Mouse (Mus musculus): ENCODE measurements around the gene Mcm7. TPM values are rescaled to one million over a fixed set of nuclear protein-coding genes. Genes with fewer than 3 reads are reported as not detected.
A peak's percentile ranks its signal among the peaks of the same experiment; 100 is the strongest.

Gene Mcm7
- polyA plus RNA-seq, 1 experiment from 2014 or later, result 233 TPM

DNA sequence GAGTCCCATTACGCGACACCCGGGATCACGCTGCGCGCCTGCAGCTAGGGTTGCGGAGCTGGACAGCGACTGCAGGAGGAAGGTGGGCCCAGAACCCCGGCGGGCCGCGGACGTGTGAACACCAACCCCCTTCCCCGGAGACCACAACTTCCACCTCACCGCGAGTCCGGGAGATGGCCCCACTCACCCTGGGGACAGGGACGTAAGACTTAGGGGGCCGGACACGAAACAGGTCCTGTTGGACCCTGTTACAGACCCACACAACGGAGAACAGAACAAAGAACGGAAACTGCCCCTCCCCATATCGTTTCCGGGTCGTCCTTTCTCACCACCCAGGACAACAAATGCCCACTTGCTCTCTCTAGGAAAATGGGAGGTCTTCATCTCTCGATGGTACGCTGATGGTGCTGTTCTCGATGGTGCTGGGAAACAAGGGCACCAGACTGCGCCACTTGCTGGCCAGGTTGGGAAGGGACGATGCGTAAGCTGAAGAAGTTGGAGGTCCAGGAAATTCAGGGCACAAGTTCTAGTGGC is 16.7 kb downstream of the Mcm7 start, which contains the start of gene Zfp113:
Gene Zfp113 (minus strand): TSS at position 302 of the 534 bp plus-strand sequence.
- WGBS, result under 1% methylated on average over 31 of the region's 31 CpGs
- TF ChIP-seq CTCF (IDR thresholded peaks at IDR 0.05; ENCODE audit: low read depth), result peak; percentile 88
- Histone ChIP-seq H3K27me3 (ENCODE audit: insufficient read depth, low read length) (no peaks in the 10 kb centered on the region), H3K4me2 (peak within 1 kb of the TSS; percentile 66), H3K4me1 (ENCODE audit: insufficient read depth) (no peaks in the 10 kb centered on the region), H3K4me3 (ENCODE audit: low read depth, low read length) (peak within 1 kb of the TSS; percentile 73), H3K27ac (ENCODE audit: low read depth) (peak within 1 kb of the TSS; percentile 88), H3K9ac (peak within 1 kb of the TSS; percentile 81), H3K9me3 (ENCODE audit: low read depth, low read length) (no peaks in the 10 kb centered on the region), H3K36me3 (ENCODE audit: insufficient read depth) (peaks cover 24% of the 10 kb centered on the region)
- DNase-seq (peak; percentile 97), ATAC-seq (ENCODE audit: insufficient read depth) (peak; percentile 97)

DNA sequence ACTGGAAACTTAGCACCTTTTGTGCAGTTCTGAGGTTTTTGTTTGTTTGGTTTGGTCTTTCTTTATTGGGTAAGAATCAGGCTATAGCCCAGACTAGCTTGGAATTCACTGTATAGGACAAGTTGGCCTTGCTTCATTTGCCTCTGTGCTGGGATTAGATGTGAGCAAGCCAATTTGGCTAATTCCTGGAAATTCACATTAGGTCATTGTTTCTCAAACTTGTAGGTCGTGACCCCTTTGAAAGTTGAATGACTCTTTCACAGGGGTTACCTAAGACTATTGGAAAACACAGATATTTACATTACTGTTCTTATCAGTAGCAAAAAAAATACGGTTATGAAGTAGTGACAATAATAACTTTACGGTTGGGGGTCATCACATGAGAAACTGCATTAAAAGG is 17.8 kb downstream of the Mcm7 start:
- Histone ChIP-seq H3K4me3 (ENCODE audit: low read depth, low read length) (peak overlapping the region; percentile 73), H3K9ac (0 out of 2 replicates have a peak overlapping the region, but pooled peaks have one; percentile 81), H3K4me1 (ENCODE audit: insufficient read depth) (no peaks in the 10 kb centered on the region), H3K9me3 (ENCODE audit: low read depth, low read length) (no peaks in the 10 kb centered on the region), H3K4me2 (peak overlapping the region; percentile 66), H3K27me3 (ENCODE audit: insufficient read depth, low read length) (no peaks in the 10 kb centered on the region), H3K27ac (ENCODE audit: low read depth) (no peak overlapping the region), H3K36me3 (ENCODE audit: insufficient read depth) (peaks cover 28% of the 10 kb centered on the region)
- DNase-seq (no peak), ATAC-seq (ENCODE audit: insufficient read depth) (no peak)
- no peak for TF ChIP-seq CTCF (IDR thresholded peaks at IDR 0.05; ENCODE audit: low read depth)
- WGBS, result 59% methylated on average over 3 of the region's 3 CpGs

DNA sequence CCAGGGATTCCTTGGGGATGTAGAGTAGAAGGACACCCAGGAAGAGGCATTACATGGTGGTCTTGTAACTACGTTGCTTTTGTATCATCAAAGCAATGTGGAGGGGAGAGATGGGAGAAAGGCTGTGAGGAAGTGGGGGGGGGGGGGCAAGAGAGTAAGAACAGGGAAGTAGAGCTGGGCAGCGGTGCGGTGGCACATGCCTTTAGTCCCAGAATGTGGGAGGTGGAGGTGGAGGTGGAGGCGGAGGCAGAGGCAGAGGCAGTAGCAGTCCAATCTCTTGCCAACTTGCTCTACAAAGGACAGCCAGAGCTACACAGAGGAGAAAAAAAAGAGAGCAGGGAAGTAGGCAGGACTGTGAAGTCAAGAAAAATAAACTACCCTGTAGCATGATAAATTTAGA is 33.6 kb downstream of the Mcm7 start:
- Histone ChIP-seq H3K4me3 (ENCODE audit: low read depth, low read length) (no peak overlapping the region), H3K4me2 (no peak overlapping the region), H3K27ac (ENCODE audit: low read depth) (no peak overlapping the region), H3K9me3 (ENCODE audit: low read depth, low read length) (no peaks in the 10 kb centered on the region), H3K27me3 (ENCODE audit: insufficient read depth, low read length) (no peaks in the 10 kb centered on the region), H3K36me3 (ENCODE audit: insufficient read depth) (peaks cover 26% of the 10 kb centered on the region), H3K9ac (no peak overlapping the region), H3K4me1 (ENCODE audit: insufficient read depth) (no peaks in the 10 kb centered on the region)
- ATAC-seq (ENCODE audit: insufficient read depth) (no peak), DNase-seq (no peak)
- TF ChIP-seq CTCF (IDR thresholded peaks at IDR 0.05; ENCODE audit: low read depth), result no peak
- 55% methylated on average over 4 of the region's 4 CpGs for WGBS

DNA sequence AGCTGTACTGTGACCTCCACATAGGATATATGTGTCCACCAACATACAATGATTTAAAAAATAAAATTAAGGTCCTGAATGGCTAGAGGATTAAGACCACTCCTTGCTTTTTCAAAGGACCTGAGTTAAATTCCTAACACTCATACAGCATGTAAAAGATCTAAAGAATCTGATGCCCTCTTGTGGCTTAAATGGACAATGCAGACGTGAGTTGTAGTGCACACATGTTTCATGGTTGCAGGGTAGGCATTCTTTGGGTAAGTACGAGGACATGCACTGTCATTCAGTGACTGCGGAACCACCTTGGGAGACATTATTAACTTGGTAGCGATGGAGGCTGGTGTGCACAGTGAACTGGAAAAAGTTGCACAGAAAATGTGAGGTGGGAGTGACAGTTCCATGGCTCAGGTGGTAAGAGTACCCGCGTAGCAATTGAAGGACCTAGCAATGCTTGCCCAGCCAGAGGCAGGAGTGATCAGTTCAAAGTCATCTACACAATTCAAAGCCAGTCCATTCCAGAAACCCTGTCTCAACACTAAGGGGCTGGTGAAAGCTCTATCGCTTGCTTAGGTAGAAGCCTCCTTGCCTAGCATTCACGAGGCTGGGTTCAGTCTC is 34.2 kb downstream of the Mcm7 start:
- H3K36me3 ChIP-seq (ENCODE audit: insufficient read depth), result peaks cover 26% of the 10 kb centered on the region
- no peaks in the 10 kb centered on the region for H3K9me3 ChIP-seq (ENCODE audit: low read depth, low read length)
- H3K4me3 ChIP-seq (ENCODE audit: low read depth, low read length), result no peak overlapping the region
- 49% methylated on average over 8 of the region's 8 CpGs for WGBS
- DNase-seq (peak; percentile 87), ATAC-seq (ENCODE audit: insufficient read depth) (peak; percentile 70; the same call in 1 of the 2 replicates)
- H3K27me3 ChIP-seq (ENCODE audit: insufficient read depth, low read length), result no peaks in the 10 kb centered on the region
- H3K4me2 ChIP-seq, result no peak overlapping the region
- no peak overlapping the region for H3K27ac ChIP-seq (ENCODE audit: low read depth)
- H3K9ac ChIP-seq, result no peak overlapping the region
- no peaks in the 10 kb centered on the region for H3K4me1 ChIP-seq (ENCODE audit: insufficient read depth)
- TF ChIP-seq CTCF (IDR thresholded peaks at IDR 0.05; ENCODE audit: low read depth), result peak; percentile 73

DNA sequence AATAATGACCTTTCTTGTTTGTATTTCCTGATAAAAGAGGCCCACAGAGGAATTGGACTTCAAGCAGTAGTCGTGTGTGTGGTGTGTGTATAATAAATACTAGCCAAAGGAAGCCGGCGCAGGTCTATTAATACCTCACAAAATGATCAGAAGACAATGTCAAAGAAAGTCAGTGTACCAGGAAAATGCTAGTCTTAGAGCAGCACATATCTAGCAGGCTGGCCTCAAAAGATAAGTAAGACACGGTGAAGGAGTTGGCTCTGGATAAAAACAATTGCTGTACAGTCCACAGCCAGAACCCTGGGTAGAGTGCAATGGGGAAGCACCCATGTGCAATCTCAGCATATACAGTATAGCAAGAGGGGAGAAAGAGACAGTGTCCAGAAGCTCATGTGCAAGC is 35.0 kb downstream of the Mcm7 start:
- peaks cover 32% of the 10 kb centered on the region for H3K36me3 ChIP-seq (ENCODE audit: insufficient read depth)
- H3K27ac ChIP-seq (ENCODE audit: low read depth), result no peak overlapping the region
- H3K9me3 ChIP-seq (ENCODE audit: low read depth, low read length), result no peaks in the 10 kb centered on the region
- ATAC-seq (ENCODE audit: insufficient read depth) (no peak), DNase-seq (no peak)
- TF ChIP-seq CTCF (IDR thresholded peaks at IDR 0.05; ENCODE audit: low read depth), result no peak
- H3K4me2 ChIP-seq, result no peak overlapping the region
- no peaks in the 10 kb centered on the region for H3K4me1 ChIP-seq (ENCODE audit: insufficient read depth)
- H3K9ac ChIP-seq, result no peak overlapping the region
- no peaks in the 10 kb centered on the region for H3K27me3 ChIP-seq (ENCODE audit: insufficient read depth, low read length)
- H3K4me3 ChIP-seq (ENCODE audit: low read depth, low read length), result no peak overlapping the region
- 41% methylated on average over 4 of the region's 4 CpGs for WGBS

DNA sequence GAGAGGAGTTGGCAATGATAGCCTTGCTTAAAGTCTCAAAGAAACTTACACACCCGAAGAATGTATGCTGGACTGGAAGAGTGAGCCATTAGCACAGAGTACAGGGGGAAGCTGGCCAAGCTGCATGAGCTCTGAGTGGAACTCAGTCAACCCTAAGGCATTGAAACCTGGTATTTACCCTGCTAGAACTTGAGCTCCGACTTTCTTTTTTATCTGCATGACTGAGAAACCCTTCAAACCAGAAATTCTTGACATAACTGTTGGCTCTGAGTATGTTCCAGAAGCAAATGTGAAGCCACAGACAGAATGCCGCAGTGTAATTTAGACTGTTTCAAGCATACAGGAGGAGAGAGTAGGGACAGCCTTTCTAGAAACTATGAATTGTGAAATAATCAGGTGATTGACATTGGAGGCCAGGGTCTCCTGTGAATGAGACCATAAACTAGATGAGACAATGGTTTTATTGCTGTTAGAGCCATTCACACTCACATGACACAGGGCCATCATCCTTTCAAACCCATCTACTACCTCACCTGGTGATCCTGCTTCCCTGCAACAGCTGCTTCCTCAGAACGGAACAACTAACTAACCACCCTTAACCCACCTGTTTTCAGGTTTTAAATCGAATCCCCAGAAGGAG is 39.7 kb downstream of the Mcm7 start:
- no peaks in the 10 kb centered on the region for H3K27me3 ChIP-seq (ENCODE audit: insufficient read depth, low read length)
- H3K4me3 ChIP-seq (ENCODE audit: low read depth, low read length), result no peak overlapping the region
- no peaks in the 10 kb centered on the region for H3K9me3 ChIP-seq (ENCODE audit: low read depth, low read length)
- no peaks in the 10 kb centered on the region for H3K4me1 ChIP-seq (ENCODE audit: insufficient read depth)
- H3K27ac ChIP-seq (ENCODE audit: low read depth), result no peak overlapping the region
- H3K9ac ChIP-seq, result no peak overlapping the region
- WGBS, result 89% methylated on average over 5 of the region's 5 CpGs
- peaks cover 73% of the 10 kb centered on the region for H3K36me3 ChIP-seq (ENCODE audit: insufficient read depth)
- TF ChIP-seq CTCF (IDR thresholded peaks at IDR 0.05; ENCODE audit: low read depth), result no peak
- DNase-seq (no peak), ATAC-seq (ENCODE audit: insufficient read depth) (no peak)
- no peak overlapping the region for H3K4me2 ChIP-seq

- H3K36me3 ChIP-seq (ENCODE audit: insufficient read depth), result peaks cover 18% of the 10 kb centered on the region
- WGBS, result 55% methylated on average over 3 of the region's 3 CpGs
- ATAC-seq (ENCODE audit: insufficient read depth), result no peak
These were observed 54.2 kb downstream of the Mcm7 start for GRCm38 (mm10) chr5:138118041-138118440.

More at GRCm38 (mm10) chr5:138118041-138118440, 54.2 kb downstream of the Mcm7 start:
- H3K4me1 ChIP-seq (ENCODE audit: insufficient read depth), result peaks cover 4% of the 10 kb centered on the region; the same call in 1 of the 2 replicates
- peak; percentile 8; the same call in 1 of the 2 replicates for TF ChIP-seq CTCF (IDR thresholded peaks at IDR 0.05; ENCODE audit: low read depth)
- H3K4me2 ChIP-seq, result peak overlapping the region; percentile 67
- H3K27ac ChIP-seq (ENCODE audit: low read depth), result peak overlapping the region; percentile 96; the same call in 1 of the 2 replicates
- H3K27me3 ChIP-seq (ENCODE audit: insufficient read depth, low read length), result no peaks in the 10 kb centered on the region
- peak overlapping the region; percentile 79 for H3K9ac ChIP-seq
- H3K9me3 ChIP-seq (ENCODE audit: low read depth, low read length), result no peaks in the 10 kb centered on the region
- DNase-seq, result peak; percentile 8
- H3K4me3 ChIP-seq (ENCODE audit: low read depth, low read length), result peak overlapping the region; percentile 75
